Mouse (Mus musculus): Measurements from ENCODE around the gene Pnkd. TPM values are rescaled to one million over a fixed set of nuclear protein-coding genes. Genes with fewer than 3 reads are reported as not detected.

Gene Pnkd
- polyA plus RNA-seq, 1 experiment, result 201 TPM

DNA sequence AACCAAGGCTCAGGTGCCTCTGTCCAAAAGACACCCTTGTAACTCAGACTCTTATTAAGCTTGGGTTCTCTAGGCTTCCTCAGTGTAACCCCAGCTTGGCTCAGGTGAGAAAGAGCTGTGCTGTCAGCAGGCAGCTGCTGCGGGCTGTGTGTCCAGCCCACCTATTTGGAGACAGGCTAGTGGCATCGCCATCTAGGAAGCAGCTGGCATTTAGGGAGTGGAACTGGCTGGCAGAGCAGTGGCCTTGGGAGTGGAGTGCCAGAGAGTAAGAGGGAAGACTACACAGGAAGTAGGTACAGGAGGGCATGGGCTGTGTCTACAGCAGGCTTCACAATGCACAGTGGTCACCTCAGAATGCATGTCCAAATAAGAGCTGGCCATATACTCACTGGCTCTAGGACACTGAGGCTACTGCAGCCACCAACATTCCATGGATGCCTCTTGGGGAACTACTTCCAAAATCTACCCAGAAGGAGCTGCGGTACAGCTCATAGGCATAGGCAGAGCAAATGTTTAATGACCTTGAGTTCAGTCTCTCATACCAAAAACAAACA is 9.4 kb downstream of the Pnkd start:
- Histone ChIP-seq H3K27ac (ENCODE audit: insufficient read depth, low read length) (peak overlapping the region; percentile 62), H3K4me1 (ENCODE audit: control insufficient read depth, insufficient read depth, low read length) (peaks cover 75% of the 10 kb centered on the region), H3K27me3 (ENCODE audit: control insufficient read depth, insufficient read depth, low read length) (no peaks in the 10 kb centered on the region), H3K4me3 (replicated peaks; ENCODE audit: insufficient read depth, low read depth, low read length) (no peak overlapping the region)
- WGBS, result 48% methylated on average over 3 of the region's 3 CpGs
- TF ChIP-seq CTCF (IDR thresholded peaks at IDR 0.05; ENCODE audit: borderline replicate concordance, insufficient read depth, low read depth, low read length) (no peak), POLR2A (IDR thresholded peaks at IDR 0.05; ENCODE audit: borderline replicate concordance, insufficient read depth, low read length) (no peak)
- DNase-seq, result no peak

DNA sequence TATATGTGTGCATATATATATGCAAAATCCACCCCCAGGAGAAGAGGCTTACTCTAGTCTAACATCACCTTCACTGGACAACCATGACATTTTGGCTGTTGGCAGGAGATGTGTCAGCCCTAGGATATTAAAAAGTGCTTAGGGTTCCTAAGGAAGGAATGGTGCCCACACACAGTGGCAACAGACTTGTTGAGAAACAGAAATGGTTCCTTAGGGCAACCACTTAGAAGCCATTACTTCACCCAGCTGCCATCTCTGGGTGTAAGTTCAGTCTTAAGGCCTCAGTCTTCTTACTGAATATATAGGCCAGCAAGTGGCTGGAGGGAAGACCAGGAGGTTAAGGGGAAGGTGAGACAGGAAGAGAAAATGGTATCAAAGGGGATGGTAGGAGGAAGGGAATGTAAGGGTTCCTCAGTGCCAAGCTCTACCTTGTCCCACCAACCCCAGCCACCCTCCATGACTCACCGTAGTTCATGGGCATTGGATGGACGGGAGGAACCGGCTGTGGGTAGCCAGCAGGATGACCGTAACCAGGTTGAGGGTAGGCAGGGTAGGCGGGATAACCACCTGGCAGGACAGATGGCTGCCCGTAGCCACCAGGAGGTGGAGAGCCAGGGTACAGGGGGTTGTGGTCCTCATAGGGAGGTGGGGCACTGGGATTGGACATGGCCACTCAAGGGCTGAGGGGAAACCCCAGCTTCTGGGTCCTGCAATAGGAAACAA is 10.2 kb downstream of the Pnkd start:
- H3K27ac ChIP-seq (ENCODE audit: insufficient read depth, low read length), result peak overlapping the region; percentile 71
- DNase-seq, result peak in 1 of 2 experiments; percentile 61
- H3K4me3 ChIP-seq (replicated peaks; ENCODE audit: insufficient read depth, low read depth, low read length), result no peak overlapping the region
- H3K4me1 ChIP-seq (ENCODE audit: control insufficient read depth, insufficient read depth, low read length), result peaks cover 74% of the 10 kb centered on the region
- TF ChIP-seq CTCF (IDR thresholded peaks at IDR 0.05; ENCODE audit: borderline replicate concordance, insufficient read depth, low read depth, low read length), result no peak
- no peak for TF ChIP-seq POLR2A (IDR thresholded peaks at IDR 0.05; ENCODE audit: borderline replicate concordance, insufficient read depth, low read length)
- WGBS, result 13% methylated on average over 6 of the region's 6 CpGs
- H3K27me3 ChIP-seq (ENCODE audit: control insufficient read depth, insufficient read depth, low read length), result no peaks in the 10 kb centered on the region

DNA sequence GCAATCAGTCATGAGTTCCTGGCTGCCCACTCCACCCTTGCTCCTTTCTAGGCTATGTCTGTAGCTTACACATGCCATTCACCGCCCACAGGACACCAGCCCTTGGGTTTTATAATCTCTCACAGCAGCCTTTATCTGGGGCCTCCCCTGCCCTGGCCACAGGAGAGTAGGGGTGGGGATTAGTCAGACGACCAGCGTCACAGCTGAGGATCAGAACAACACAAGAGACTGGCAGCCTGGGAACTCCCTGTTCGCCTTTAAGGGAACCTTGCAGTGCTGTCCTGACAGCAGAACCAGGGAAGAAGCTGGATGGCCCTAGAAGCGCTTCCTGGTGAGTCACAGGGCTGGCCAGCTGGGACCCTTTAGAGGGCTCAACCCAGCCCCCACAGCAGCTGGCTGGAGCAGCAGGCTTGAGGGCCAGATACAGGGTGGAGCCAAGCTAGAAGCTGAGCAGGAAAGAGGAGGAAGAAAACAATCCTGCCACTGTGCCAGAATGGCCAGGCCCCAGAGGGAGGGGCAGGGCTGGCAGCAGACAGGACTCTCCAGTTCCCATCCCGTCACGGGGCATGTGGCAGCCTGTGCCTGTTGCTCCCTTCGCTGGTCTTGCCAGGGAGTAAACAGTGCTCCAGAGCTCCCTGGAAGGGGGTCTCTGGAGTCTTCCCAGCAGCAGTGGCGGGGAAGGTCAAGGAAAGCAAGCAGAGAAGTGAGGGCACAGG is 10.9 kb downstream of the Pnkd start:
- TF ChIP-seq CTCF (IDR thresholded peaks at IDR 0.05; ENCODE audit: borderline replicate concordance, insufficient read depth, low read depth, low read length) (no peak), POLR2A (IDR thresholded peaks at IDR 0.05; ENCODE audit: borderline replicate concordance, insufficient read depth, low read length) (no peak)
- Histone ChIP-seq H3K4me1 (ENCODE audit: control insufficient read depth, insufficient read depth, low read length) (peaks cover 67% of the 10 kb centered on the region), H3K4me3 (replicated peaks; ENCODE audit: insufficient read depth, low read depth, low read length) (no peak overlapping the region), H3K27me3 (ENCODE audit: control insufficient read depth, insufficient read depth, low read length) (no peaks in the 10 kb centered on the region), H3K27ac (ENCODE audit: insufficient read depth, low read length) (peak overlapping the region; percentile 71)
- WGBS, result 7% methylated on average over 9 of the region's 9 CpGs
- DNase-seq, result peak; percentile 83 to 91

DNA sequence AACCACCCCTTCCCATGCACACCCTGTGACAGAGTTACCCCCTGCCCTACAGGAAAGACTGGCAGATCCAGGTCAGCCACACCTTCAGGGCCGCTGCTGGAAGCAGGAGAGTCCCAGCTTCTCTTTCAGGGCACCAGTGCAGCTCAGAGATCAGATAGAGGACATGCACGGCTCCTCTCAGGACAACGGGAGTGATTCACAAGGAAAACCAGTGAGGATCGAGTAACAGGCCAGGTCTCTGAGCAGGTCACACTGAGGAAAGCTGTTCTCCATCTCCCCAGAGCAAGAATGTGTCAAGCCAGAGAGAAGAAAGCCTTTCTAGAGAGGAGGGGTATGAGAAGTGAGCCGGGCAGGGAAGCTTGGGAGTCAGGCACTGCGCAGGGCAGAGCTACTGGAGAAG is 11.7 kb downstream of the Pnkd start:
- Histone ChIP-seq H3K4me3 (replicated peaks; ENCODE audit: insufficient read depth, low read depth, low read length) (no peak overlapping the region), H3K4me1 (ENCODE audit: control insufficient read depth, insufficient read depth, low read length) (peaks cover 61% of the 10 kb centered on the region), H3K27me3 (ENCODE audit: control insufficient read depth, insufficient read depth, low read length) (no peaks in the 10 kb centered on the region), H3K27ac (ENCODE audit: insufficient read depth, low read length) (peak overlapping the region; percentile 71)
- WGBS, result 40% methylated on average over 6 of the region's 6 CpGs
- TF ChIP-seq CTCF (IDR thresholded peaks at IDR 0.05; ENCODE audit: borderline replicate concordance, insufficient read depth, low read depth, low read length), result no peak
- TF ChIP-seq POLR2A (IDR thresholded peaks at IDR 0.05; ENCODE audit: borderline replicate concordance, insufficient read depth, low read length), result no peak
- DNase-seq, result no peak

DNA sequence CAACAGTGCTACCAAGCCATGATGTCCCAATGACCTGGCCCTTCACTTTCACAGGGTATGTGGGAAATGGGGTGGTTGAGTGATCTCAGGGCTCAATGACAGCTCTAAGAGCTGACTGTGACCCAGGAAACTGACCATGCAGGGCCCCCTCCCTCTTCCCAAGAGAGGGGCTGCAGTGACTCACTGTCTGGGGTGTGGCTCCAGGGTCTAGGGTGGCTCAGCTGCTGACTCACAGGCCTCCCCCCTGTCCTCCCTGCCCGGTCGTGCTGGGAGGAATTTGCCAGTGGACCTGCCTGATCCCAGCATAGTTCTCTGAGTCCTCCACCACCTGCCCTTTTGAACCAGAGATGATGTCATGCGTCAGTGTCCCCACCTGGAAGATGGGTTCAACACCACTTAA is 12.5 kb downstream of the Pnkd start:
- Histone ChIP-seq H3K27ac (ENCODE audit: insufficient read depth, low read length) (peak overlapping the region; percentile 71; the same call in 1 of the 2 replicates), H3K4me1 (ENCODE audit: control insufficient read depth, insufficient read depth, low read length) (peaks cover 61% of the 10 kb centered on the region), H3K27me3 (ENCODE audit: control insufficient read depth, insufficient read depth, low read length) (no peaks in the 10 kb centered on the region), H3K4me3 (replicated peaks; ENCODE audit: insufficient read depth, low read depth, low read length) (no peak overlapping the region)
- WGBS, result 73% methylated on average over 3 of the region's 3 CpGs
- TF ChIP-seq POLR2A (IDR thresholded peaks at IDR 0.05; ENCODE audit: borderline replicate concordance, insufficient read depth, low read length), result no peak
- TF ChIP-seq CTCF (IDR thresholded peaks at IDR 0.05; ENCODE audit: borderline replicate concordance, insufficient read depth, low read depth, low read length), result no peak
- DNase-seq, result no peak

DNA sequence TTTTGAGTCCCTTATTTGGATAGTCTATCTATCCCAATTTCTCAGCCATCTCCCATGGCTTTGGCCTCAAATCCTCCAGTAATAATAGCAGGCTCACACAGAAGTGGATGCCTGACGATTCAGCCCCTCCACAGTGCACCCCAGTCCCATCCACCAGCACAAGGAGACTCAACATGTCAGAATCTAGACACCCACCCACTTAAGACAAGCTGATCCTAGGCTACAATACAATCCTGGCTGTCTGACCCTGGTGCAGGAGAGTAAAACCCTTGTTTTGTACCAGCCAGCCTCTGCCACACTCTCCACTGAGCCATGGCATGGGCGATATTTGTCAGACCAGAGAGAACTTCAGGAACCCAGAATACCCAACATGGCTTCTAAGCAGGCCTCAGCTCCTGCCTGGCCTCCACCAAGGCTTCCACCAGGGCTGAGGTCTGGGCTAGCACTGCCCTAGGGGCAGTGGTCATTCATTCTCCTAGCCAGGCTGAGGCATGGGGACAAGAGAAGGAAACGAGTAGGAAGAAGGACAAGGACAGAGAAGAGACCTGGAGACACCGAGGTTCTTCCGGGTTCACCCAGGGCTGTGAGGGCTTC is 13.5 kb downstream of the Pnkd start:
- DNase-seq, result no peak
- H3K27me3 ChIP-seq (ENCODE audit: control insufficient read depth, insufficient read depth, low read length), result no peaks in the 10 kb centered on the region
- peaks cover 64% of the 10 kb centered on the region for H3K4me1 ChIP-seq (ENCODE audit: control insufficient read depth, insufficient read depth, low read length)
- TF ChIP-seq CTCF (IDR thresholded peaks at IDR 0.05; ENCODE audit: borderline replicate concordance, insufficient read depth, low read depth, low read length), result no peak
- TF ChIP-seq POLR2A (IDR thresholded peaks at IDR 0.05; ENCODE audit: borderline replicate concordance, insufficient read depth, low read length), result no peak
- peak overlapping the region; percentile 71 for H3K27ac ChIP-seq (ENCODE audit: insufficient read depth, low read length)
- WGBS, result 69% methylated on average over 5 of the region's 5 CpGs
- H3K4me3 ChIP-seq (replicated peaks; ENCODE audit: insufficient read depth, low read depth, low read length), result no peak overlapping the region

DNA sequence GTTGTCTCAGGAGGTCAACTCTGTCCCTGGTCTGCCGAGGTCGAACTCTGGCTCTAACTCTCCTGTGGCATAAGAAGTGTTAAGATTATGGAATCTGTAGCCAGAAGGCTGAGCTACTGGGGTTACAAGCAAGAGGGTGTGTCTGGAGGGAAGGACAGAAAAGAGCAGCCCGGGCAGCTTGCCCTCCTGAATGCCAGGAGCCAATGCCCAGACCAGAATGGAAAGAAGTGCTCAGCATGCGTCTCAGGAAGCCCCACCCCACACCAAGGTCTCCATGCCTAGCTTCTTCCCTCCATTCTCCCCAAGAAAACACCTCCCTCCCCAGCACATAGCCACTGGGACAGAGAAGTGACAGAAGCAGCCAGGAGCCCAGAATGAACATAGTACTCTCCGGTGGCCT is 14.3 kb downstream of the Pnkd start:
- H3K4me1 ChIP-seq (ENCODE audit: control insufficient read depth, insufficient read depth, low read length), result peaks cover 58% of the 10 kb centered on the region
- H3K27ac ChIP-seq (ENCODE audit: insufficient read depth, low read length), result peak overlapping the region; percentile 71; the same call in 1 of the 2 replicates
- TF ChIP-seq POLR2A (IDR thresholded peaks at IDR 0.05; ENCODE audit: borderline replicate concordance, insufficient read depth, low read length) (no peak), CTCF (IDR thresholded peaks at IDR 0.05; ENCODE audit: borderline replicate concordance, insufficient read depth, low read depth, low read length) (no peak)
- no peak overlapping the region for H3K4me3 ChIP-seq (replicated peaks; ENCODE audit: insufficient read depth, low read depth, low read length)
- H3K27me3 ChIP-seq (ENCODE audit: control insufficient read depth, insufficient read depth, low read length), result no peaks in the 10 kb centered on the region
- peak; percentile 57 to 73 for DNase-seq
- 10% methylated on average over 5 of the region's 5 CpGs for WGBS
